Mouse (Mus musculus) CH12.LX (cell line): Measurements from ENCODE around the gene Ccl17. TPM values are rescaled to one million over a fixed set of nuclear protein-coding genes. Genes with fewer than 3 reads are reported as not detected.

ENCODE experiments used
- DNase-seq: peaks from one replicate; pipeline ENCODE4 v3.0.0-alpha.2; 2013; ENCODE audit errors: extremely low read depth
- H3K27ac ChIP-seq: 2 replicates; pipeline ENCODE4 v1.5.1; 2012; ENCODE audit warnings: low read depth, mild to moderate bottlenecking, control low read depth, moderate library complexity; ENCODE audit not compliant: insufficient read depth
- H3K27me3 ChIP-seq: replicated peaks from 2 replicates; pipeline ENCODE3; 2012; ENCODE audit warnings: inconsistent platforms
- H3K36me3 ChIP-seq, 2 experiments: replicated peaks in 1 of 2; 2 replicates each; pipeline versions ENCODE3 to v1.6.1; 2012; ENCODE audit warnings: inconsistent platforms in 1 of 2, low read length in 1 of 2, mild to moderate bottlenecking in 1 of 2, mixed read lengths in 1 of 2, moderate library complexity in 1 of 2; ENCODE audit not compliant: control insufficient read depth in 1 of 2, insufficient read depth in 1 of 2
- H3K4me1 ChIP-seq, 2 experiments: 2 replicates each; pipeline ENCODE4 v1.6.1; 2012; ENCODE audit warnings: inconsistent platforms in 1 of 2, moderate library complexity in 1 of 2; ENCODE audit not compliant: insufficient read depth in 2 of 2, control insufficient read depth in 1 of 2
- H3K4me2 ChIP-seq: 2 replicates; pipeline ENCODE4 v1.6.1; 2012; ENCODE audit warnings: low read depth, mild to moderate bottlenecking, control low read depth; ENCODE audit not compliant: poor library complexity, insufficient read depth, severe bottlenecking
- H3K4me3 ChIP-seq, 3 experiments: fragments of 150-350 bp in 1 of 3; sonication (generic) in 1 of 3; replicated peaks in 1 of 3; 2 replicates each; pipeline versions ENCODE3 to v1.5.1; 2011 to 2012; ENCODE audit warnings: low read depth in 2 of 3, low read length in 2 of 3, mild to moderate bottlenecking in 2 of 3, moderate library complexity in 2 of 3, control low read depth in 1 of 3, improper control_type of control experiment in 1 of 3, inconsistent platforms in 1 of 3, mixed read lengths in 1 of 3; ENCODE audit not compliant: poor library complexity in 1 of 3
- H3K79me2 ChIP-seq: replicated peaks from 2 replicates; pipeline ENCODE4 v1.6.1; 2012; ENCODE audit warnings: mild to moderate bottlenecking, moderate library complexity; ENCODE audit not compliant: control insufficient read depth, poor library complexity, insufficient read depth, severe bottlenecking; ENCODE audit errors: extremely low read depth
- H3K9ac ChIP-seq: 2 replicates; pipeline ENCODE4 v1.6.1; 2012; ENCODE audit warnings: low read depth, mild to moderate bottlenecking, control low read depth, moderate library complexity; ENCODE audit not compliant: insufficient read depth
- H3K9me3 ChIP-seq: replicated peaks from 2 replicates; pipeline ENCODE3; 2012; ENCODE audit warnings: low read length, inconsistent platforms, mixed read lengths
- BHLHE40 ChIP-seq: IDR thresholded peaks from 2 replicates; pipeline ENCODE4 v1.6.1; 2011; ENCODE audit warnings: mild to moderate bottlenecking, low read depth, low read length, improper control_type of control experiment
- CHD2 ChIP-seq: IDR thresholded peaks from 2 replicates; pipeline ENCODE4 v1.6.1; 2011; ENCODE audit warnings: low read length, improper control_type of control experiment
- E2F4 ChIP-seq: IDR thresholded peaks from 2 replicates; pipeline ENCODE4 v1.6.1; 2011; ENCODE audit warnings: low read depth, low read length, improper control_type of control experiment; ENCODE audit not compliant: insufficient replicate concordance
- ELF1 ChIP-seq: IDR thresholded peaks from 2 replicates; pipeline ENCODE4 v1.6.1; 2014; ENCODE audit warnings: low read depth, mild to moderate bottlenecking, inconsistent platforms, low read length, improper control_type of control experiment
- EP300 ChIP-seq: IDR thresholded peaks from 2 replicates; pipeline ENCODE4 v1.6.1; 2011; ENCODE audit warnings: low read length, improper control_type of control experiment
- ETS1 ChIP-seq: conservative IDR thresholded peaks from 2 replicates; pipeline ENCODE4 v1.6.1; 2012; ENCODE audit warnings: low read depth, mild to moderate bottlenecking, inconsistent platforms, low read length, improper control_type of control experiment, moderate library complexity
- GABPA ChIP-seq: IDR thresholded peaks from 2 replicates; pipeline ENCODE4 v1.6.1; 2012; ENCODE audit warnings: low read depth, low read length, improper control_type of control experiment, inconsistent platforms; ENCODE audit not compliant: insufficient replicate concordance
- IRF4 ChIP-seq: IDR thresholded peaks from 2 replicates; pipeline ENCODE4 v1.6.1; 2014; ENCODE audit warnings: low read depth, mild to moderate bottlenecking, inconsistent platforms, low read length, improper control_type of control experiment
- JUND ChIP-seq: conservative IDR thresholded peaks from 2 replicates; pipeline ENCODE4 v1.6.1; 2011; ENCODE audit warnings: low read depth, low read length, improper control_type of control experiment
- KAT2A ChIP-seq: IDR thresholded peaks from 2 replicates; pipeline ENCODE4 v1.6.1; 2012; ENCODE audit warnings: low read length, improper control_type of control experiment, inconsistent platforms; ENCODE audit not compliant: insufficient replicate concordance
- MAZ ChIP-seq: IDR thresholded peaks from 2 replicates; pipeline ENCODE4 v1.6.1; 2012; ENCODE audit warnings: low read depth, mild to moderate bottlenecking, inconsistent platforms, low read length, improper control_type of control experiment, moderate library complexity
- MYC ChIP-seq: IDR thresholded peaks from 2 replicates; pipeline ENCODE4 v1.6.1; 2011; ENCODE audit warnings: low read depth, mild to moderate bottlenecking, improper control_type of control experiment, low read length
- NRF1 ChIP-seq: IDR thresholded peaks from 2 replicates; pipeline ENCODE4 v1.6.1; 2014; ENCODE audit warnings: low read depth, mild to moderate bottlenecking, inconsistent platforms, low read length, improper control_type of control experiment, moderate library complexity
- PAX5 ChIP-seq: IDR thresholded peaks from 2 replicates; pipeline ENCODE4 v1.6.1; 2012; ENCODE audit warnings: low read length, inconsistent platforms, mixed read lengths
- POLR2AphosphoS2 ChIP-seq: IDR thresholded peaks from 2 replicates; pipeline ENCODE4 v1.6.1; 2011; ENCODE audit warnings: low read depth, low read length, improper control_type of control experiment
- RCOR1 ChIP-seq: conservative IDR thresholded peaks from 2 replicates; pipeline ENCODE4 v1.6.1; 2012; ENCODE audit warnings: low read depth, mild to moderate bottlenecking, inconsistent platforms, low read length, improper control_type of control experiment
- SMC3 ChIP-seq: IDR thresholded peaks from 2 replicates; pipeline ENCODE4 v1.6.1; 2011; ENCODE audit warnings: low read depth, low read length, improper control_type of control experiment
- TBP ChIP-seq: conservative IDR thresholded peaks from 2 replicates; pipeline ENCODE4 v1.6.1; 2011; ENCODE audit warnings: low read depth, low read length, improper control_type of control experiment
- TCF12 ChIP-seq: IDR thresholded peaks from 2 replicates; pipeline ENCODE4 v1.6.1; 2014; ENCODE audit warnings: low read depth, mild to moderate bottlenecking, inconsistent platforms, low read length, improper control_type of control experiment
- USF1 ChIP-seq: IDR thresholded peaks from 2 replicates; pipeline ENCODE4 v1.6.1; 2014; ENCODE audit warnings: low read depth, mild to moderate bottlenecking, inconsistent platforms, low read length, improper control_type of control experiment
- ZKSCAN1 ChIP-seq: IDR thresholded peaks from 2 replicates; pipeline ENCODE4 v1.6.1; 2012; ENCODE audit warnings: low read depth, inconsistent platforms, low read length, improper control_type of control experiment, borderline replicate concordance
- ZNF384 ChIP-seq: IDR thresholded peaks from 2 replicates; pipeline ENCODE4 v1.6.1; 2012; ENCODE audit warnings: low read depth, low read length, improper control_type of control experiment, inconsistent platforms
- dilution Hi-C: fragments of 300-500 bp; cut with MboI; formaldehyde crosslinking; loops from 2 replicates; pipeline ENCODE4 v1.14.3; 2020; ENCODE audit warnings: low sequenced_read_pairs; ENCODE audit not compliant: extremely low pct_unique_long_range_greater_than_20kb, extremely low pct_ligation_motif_present
- in situ Hi-C: fragments of 300-500 bp; cut with MboI; formaldehyde crosslinking; loops from 3 replicates; pipeline ENCODE4 v1.14.3; 2019; ENCODE audit warnings: low sequenced_read_pairs, low pct_ligation_motif_present, low pct_unique_long_range_greater_than_20kb, mixed read lengths
- polyA plus RNA-seq: library from polyadenylated mRNA; unstranded; fragments of >175 nt; gene quantifications from 2 replicates; pipeline ENCODE4 v1.2.1, GENCODE M21; 2012; ENCODE audit warnings: low read depth; ENCODE audit not compliant: insufficient read length
- total RNA-seq, 2 experiments: library from RNA; depleted of rRNA; stranded (reverse); fragments of 300-350 nt in 1 of 2; fragments of >200 nt in 1 of 2; gene quantifications; 2 replicates each; pipeline ENCODE4 v1.2.3; 2012 to 2014

The Ccl17 gene
- total and polyA plus RNA-seq, 3 experiments: 1.3 to 2.6 (median 2.1) TPM

GRCm38 (mm10) chr8:94785995-94786595 is 24.2 kb upstream of the Ccl17 start:
- no peak overlapping the region for H3K4me2 ChIP-seq
- H3K9me3 ChIP-seq: no peaks in the 10 kb centered on the region
- in situ Hi-C loops: no loop called here
- peaks cover under 1% of the 10 kb centered on the region; the same call in 1 of the 2 replicates for H3K79me2 ChIP-seq
- DNase-seq: no peak
- TF ChIP-seq MYC: no peak
- peak; percentile 40; the same call in 1 of the 2 replicates for TF ChIP-seq IRF4
- TF ChIP-seq CHD2: 0 out of 2 replicates have a peak, but pooled peaks have one; percentile 48
- TF ChIP-seq SMC3: no peak
- TF ChIP-seq TCF12: peak; percentile 57; the same call in 1 of the 2 replicates
- TF ChIP-seq EP300: peak; percentile 12; the same call in 1 of the 2 replicates
- TF ChIP-seq BHLHE40: 0 out of 2 replicates have a peak, but pooled peaks have one; percentile 32
- TF ChIP-seq KAT2A: no peak
- peak; percentile 87 for TF ChIP-seq ZNF384
- H3K27ac ChIP-seq: no peak overlapping the region
- no peak overlapping the region for H3K9ac ChIP-seq
- dilution Hi-C loops: no loop called here
- H3K4me1 ChIP-seq: peaks cover 22 to 75% of the 10 kb centered on the region in 2 experiments
- H3K27me3 ChIP-seq: no peaks in the 10 kb centered on the region
- no peaks in the 10 kb centered on the region for H3K36me3 ChIP-seq
- H3K4me3 ChIP-seq: no peak overlapping the region

- dilution Hi-C loops: no loop called here
- peaks cover 22 to 69% of the 10 kb centered on the region in 2 experiments for H3K4me1 ChIP-seq
- H3K9ac ChIP-seq: no peak overlapping the region
- H3K36me3 ChIP-seq: no peaks in the 10 kb centered on the region
- H3K4me3 ChIP-seq: no peak overlapping the region
- no peaks in the 10 kb centered on the region for H3K79me2 ChIP-seq
- H3K9me3 ChIP-seq: no peaks in the 10 kb centered on the region
- TF ChIP-seq RCOR1: no peak
- TF ChIP-seq KAT2A: no peak
- no peak for TF ChIP-seq ZNF384
- TF ChIP-seq POLR2AphosphoS2: no peak
- no peak for TF ChIP-seq ZKSCAN1
- TF ChIP-seq TBP: no peak
- TF ChIP-seq E2F4: no peak
- TF ChIP-seq BHLHE40: no peak
- no peak for TF ChIP-seq USF1
- TF ChIP-seq CHD2: no peak
- no peak for TF ChIP-seq NRF1
- TF ChIP-seq PAX5: no peak
- TF ChIP-seq MAZ: no peak
- no peak for TF ChIP-seq MYC
- TF ChIP-seq IRF4: no peak
- no peak for TF ChIP-seq GABPA
- no peak for TF ChIP-seq ELF1
- no peak for TF ChIP-seq ETS1
- TF ChIP-seq JUND: no peak
- TF ChIP-seq SMC3: no peak
- TF ChIP-seq, all 38 proteins: peak for 0
- H3K4me2 ChIP-seq: no peak overlapping the region
- no peaks in the 10 kb centered on the region for H3K27me3 ChIP-seq
- DNase-seq: no peak
- no peak overlapping the region for H3K27ac ChIP-seq
- in situ Hi-C loops: no loop called here
These were observed 22.4 kb upstream of the Ccl17 start for GRCm38 (mm10) chr8:94787524-94788501.
